Mouse (Mus musculus): Measurements from ENCODE around the gene Frzb.

DNA sequence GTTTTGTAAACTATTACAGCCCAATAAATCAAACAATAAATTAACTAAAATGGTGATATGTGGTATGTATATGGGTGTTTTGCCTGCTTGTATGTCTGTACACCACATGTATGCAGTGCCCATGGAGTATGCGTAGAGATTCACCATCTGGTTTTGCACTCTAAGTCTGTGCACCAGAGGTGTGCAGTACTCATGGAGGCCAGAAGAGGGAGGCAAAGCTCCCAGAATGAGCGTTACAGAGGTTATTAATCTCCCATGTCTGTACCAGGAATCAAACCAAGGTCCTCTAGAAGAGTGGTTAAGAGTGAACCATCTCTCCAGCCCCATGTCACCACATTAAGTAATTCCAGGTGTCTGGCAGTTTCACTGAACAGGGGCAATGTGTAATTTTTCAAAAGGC, 3.5 kb downstream of the Frzb start:
- TF ChIP-seq POLR2A (IDR thresholded peaks at IDR 0.05; ENCODE audit: borderline replicate concordance, low read depth, low read length) (no peak), CTCF (IDR thresholded peaks at IDR 0.05; ENCODE audit: low read depth, low read length) (no peak)

All from bone marrow macrophage, adult 2 months (primary cell).